Mouse (Mus musculus): ENCODE results near the gene Golm1. TPM values are rescaled to one million over a fixed set of nuclear protein-coding genes. Genes with fewer than 3 reads are reported as not detected.
A peak's percentile ranks its signal among the peaks of the same experiment; 100 is the strongest.
"Not testable (repeated sequence)": the region's sequence is repeated elsewhere in the genome, so short reads cannot be mapped to it uniquely, and the experiment has no call there.

Golm1 gene
- polyA plus RNA-seq, 1 experiment from 2014 or later = 89.8 TPM

- H3K27ac ChIP-seq (ENCODE audit: low read length); H3K9ac ChIP-seq (ENCODE audit: low read length); H3K4me2 ChIP-seq (ENCODE audit: low read depth, low read length); H3K9me3 ChIP-seq (replicated peaks; ENCODE audit: control insufficient read depth, low read length); H3K27me3 ChIP-seq (ENCODE audit: control insufficient read depth, insufficient read depth, low read length); H3K4me1 ChIP-seq (ENCODE audit: control insufficient read depth, insufficient read depth, low read length); H3K4me3 ChIP-seq (replicated peaks; ENCODE audit: low read length); H3K36me3 ChIP-seq (ENCODE audit: control insufficient read depth, insufficient read depth, low read length): not testable (repeated sequence)
- ATAC-seq (ENCODE audit: insufficient read depth, low FRiP score) = 0 out of 2 replicates have a peak, but pooled peaks have one; percentile 37
- 71% methylated on average over 1 of the region's 1 CpGs for WGBS
Measured at GRCm38 (mm10) chr13:59700137-59700536, 24.5 kb upstream of the Golm1 start.

GRCm38 (mm10) chr13:59699131-59699530 lies 23.5 kb upstream of the Golm1 start:
- 84% methylated on average over 8 of the region's 8 CpGs for WGBS
- H3K27me3 ChIP-seq (ENCODE audit: control insufficient read depth, insufficient read depth, low read length) = no peaks in the 10 kb centered on the region

GRCm38 (mm10) chr13:59695781-59696180 lies 20.2 kb upstream of the Golm1 start:
- H3K9me3 ChIP-seq (replicated peaks; ENCODE audit: control insufficient read depth, low read length) = no peaks in the 10 kb centered on the region
- H3K9ac ChIP-seq (ENCODE audit: low read length) = no peak overlapping the region
- H3K36me3 ChIP-seq (ENCODE audit: control insufficient read depth, insufficient read depth, low read length) = no peaks in the 10 kb centered on the region
- ATAC-seq (ENCODE audit: insufficient read depth, low FRiP score) = no peak
- H3K27ac ChIP-seq (ENCODE audit: low read length) = no peak overlapping the region
- H3K4me3 ChIP-seq (replicated peaks; ENCODE audit: low read length) = no peak overlapping the region
- no peaks in the 10 kb centered on the region for H3K4me1 ChIP-seq (ENCODE audit: control insufficient read depth, insufficient read depth, low read length)
- H3K4me2 ChIP-seq (ENCODE audit: low read depth, low read length) = no peak overlapping the region
- no peaks in the 10 kb centered on the region for H3K27me3 ChIP-seq (ENCODE audit: control insufficient read depth, insufficient read depth, low read length)
- 81% methylated on average over 7 of the region's 7 CpGs for WGBS

More at GRCm38 (mm10) chr13:59699131-59699530, 23.5 kb upstream of the Golm1 start:
- Histone ChIP-seq H3K4me2 (ENCODE audit: low read depth, low read length) (no peak overlapping the region), H3K36me3 (ENCODE audit: control insufficient read depth, insufficient read depth, low read length) (no peaks in the 10 kb centered on the region), H3K4me1 (ENCODE audit: control insufficient read depth, insufficient read depth, low read length) (no peaks in the 10 kb centered on the region), H3K4me3 (replicated peaks; ENCODE audit: low read length) (no peak overlapping the region), H3K9me3 (replicated peaks; ENCODE audit: control insufficient read depth, low read length) (no peaks in the 10 kb centered on the region), H3K9ac (ENCODE audit: low read length) (no peak overlapping the region), H3K27ac (ENCODE audit: low read length) (no peak overlapping the region)
- ATAC-seq (ENCODE audit: insufficient read depth, low FRiP score) = no peak

GRCm38 (mm10) chr13:59694008-59694407 lies 18.4 kb upstream of the Golm1 start, which contains the start of gene 4921517D22Rik:
4921517D22Rik (minus strand) TSS chr13:59694108.
- Histone ChIP-seq H3K9me3 (replicated peaks; ENCODE audit: control insufficient read depth, low read length) (no peaks in the 10 kb centered on the region), H3K4me2 (ENCODE audit: low read depth, low read length) (no peak within 1 kb of the TSS), H3K36me3 (ENCODE audit: control insufficient read depth, insufficient read depth, low read length) (no peaks in the 10 kb centered on the region), H3K27me3 (ENCODE audit: control insufficient read depth, insufficient read depth, low read length) (no peaks in the 10 kb centered on the region), H3K4me3 (replicated peaks; ENCODE audit: low read length) (no peak within 1 kb of the TSS), H3K27ac (ENCODE audit: low read length) (no peak within 1 kb of the TSS), H3K4me1 (ENCODE audit: control insufficient read depth, insufficient read depth, low read length) (no peaks in the 10 kb centered on the region), H3K9ac (ENCODE audit: low read length) (no peak within 1 kb of the TSS)
- WGBS = 83% methylated on average over 3 of the region's 3 CpGs
- no peak for ATAC-seq (ENCODE audit: insufficient read depth, low FRiP score)

- Histone ChIP-seq H3K4me2 (ENCODE audit: low read depth, low read length) (no peak overlapping the region), H3K27me3 (ENCODE audit: control insufficient read depth, insufficient read depth, low read length) (no peaks in the 10 kb centered on the region), H3K36me3 (ENCODE audit: control insufficient read depth, insufficient read depth, low read length) (no peaks in the 10 kb centered on the region), H3K4me1 (ENCODE audit: control insufficient read depth, insufficient read depth, low read length) (no peaks in the 10 kb centered on the region), H3K4me3 (replicated peaks; ENCODE audit: low read length) (no peak overlapping the region), H3K9ac (ENCODE audit: low read length) (no peak overlapping the region), H3K27ac (ENCODE audit: low read length) (no peak overlapping the region), H3K9me3 (replicated peaks; ENCODE audit: control insufficient read depth, low read length) (no peaks in the 10 kb centered on the region)
- no peak for ATAC-seq (ENCODE audit: insufficient read depth, low FRiP score)
- WGBS = 72% methylated on average over 10 of the region's 10 CpGs
Measured at GRCm38 (mm10) chr13:59691478-59691877, 15.9 kb upstream of the Golm1 start.

GRCm38 (mm10) chr13:59690576-59690975 lies 15.0 kb upstream of the Golm1 start:
- H3K36me3 ChIP-seq (ENCODE audit: control insufficient read depth, insufficient read depth, low read length) = no peaks in the 10 kb centered on the region
- no peak for ATAC-seq (ENCODE audit: insufficient read depth, low FRiP score)

GRCm38 (mm10) chr13:59689843-59690242 lies 14.2 kb upstream of the Golm1 start:
- H3K27me3 ChIP-seq (ENCODE audit: control insufficient read depth, insufficient read depth, low read length) = no peaks in the 10 kb centered on the region
- no peak for ATAC-seq (ENCODE audit: insufficient read depth, low FRiP score)
- H3K4me2 ChIP-seq (ENCODE audit: low read depth, low read length) = no peak overlapping the region
- no peaks in the 10 kb centered on the region for H3K9me3 ChIP-seq (replicated peaks; ENCODE audit: control insufficient read depth, low read length)
- H3K27ac ChIP-seq (ENCODE audit: low read length) = no peak overlapping the region
- H3K9ac ChIP-seq (ENCODE audit: low read length) = no peak overlapping the region
- H3K4me1 ChIP-seq (ENCODE audit: control insufficient read depth, insufficient read depth, low read length) = no peaks in the 10 kb centered on the region
- WGBS = 92% methylated on average over 3 of the region's 3 CpGs
- H3K4me3 ChIP-seq (replicated peaks; ENCODE audit: low read length) = no peak overlapping the region
- no peaks in the 10 kb centered on the region for H3K36me3 ChIP-seq (ENCODE audit: control insufficient read depth, insufficient read depth, low read length)

More at GRCm38 (mm10) chr13:59690576-59690975, 15.0 kb upstream of the Golm1 start:
- Histone ChIP-seq H3K27ac (ENCODE audit: low read length) (no peak overlapping the region), H3K27me3 (ENCODE audit: control insufficient read depth, insufficient read depth, low read length) (no peaks in the 10 kb centered on the region), H3K9ac (ENCODE audit: low read length) (no peak overlapping the region), H3K4me1 (ENCODE audit: control insufficient read depth, insufficient read depth, low read length) (no peaks in the 10 kb centered on the region), H3K4me3 (replicated peaks; ENCODE audit: low read length) (no peak overlapping the region), H3K4me2 (ENCODE audit: low read depth, low read length) (no peak overlapping the region), H3K9me3 (replicated peaks; ENCODE audit: control insufficient read depth, low read length) (no peaks in the 10 kb centered on the region)
- WGBS = 79% methylated on average over 7 of the region's 7 CpGs

- H3K27ac ChIP-seq (ENCODE audit: low read length) = no peak overlapping the region
- no peaks in the 10 kb centered on the region for H3K4me1 ChIP-seq (ENCODE audit: control insufficient read depth, insufficient read depth, low read length)
- H3K4me2 ChIP-seq (ENCODE audit: low read depth, low read length) = no peak overlapping the region
- 85% methylated on average over 9 of the region's 9 CpGs for WGBS
- no peak overlapping the region for H3K4me3 ChIP-seq (replicated peaks; ENCODE audit: low read length)
- no peaks in the 10 kb centered on the region for H3K9me3 ChIP-seq (replicated peaks; ENCODE audit: control insufficient read depth, low read length)
- no peaks in the 10 kb centered on the region for H3K36me3 ChIP-seq (ENCODE audit: control insufficient read depth, insufficient read depth, low read length)
- H3K27me3 ChIP-seq (ENCODE audit: control insufficient read depth, insufficient read depth, low read length) = no peaks in the 10 kb centered on the region
- H3K9ac ChIP-seq (ENCODE audit: low read length) = no peak overlapping the region
- no peak for ATAC-seq (ENCODE audit: insufficient read depth, low FRiP score)
Measured at GRCm38 (mm10) chr13:59689313-59689712, 13.7 kb upstream of the Golm1 start.

GRCm38 (mm10) chr13:59688338-59688770 lies 12.7 kb upstream of the Golm1 start:
- no peak overlapping the region for H3K27ac ChIP-seq (ENCODE audit: low read length)
- H3K36me3 ChIP-seq (ENCODE audit: control insufficient read depth, insufficient read depth, low read length) = no peaks in the 10 kb centered on the region
- H3K4me1 ChIP-seq (ENCODE audit: control insufficient read depth, insufficient read depth, low read length) = no peaks in the 10 kb centered on the region
- no peak for ATAC-seq (ENCODE audit: insufficient read depth, low FRiP score)
- H3K9me3 ChIP-seq (replicated peaks; ENCODE audit: control insufficient read depth, low read length) = no peaks in the 10 kb centered on the region
- H3K27me3 ChIP-seq (ENCODE audit: control insufficient read depth, insufficient read depth, low read length) = no peaks in the 10 kb centered on the region
- WGBS = 66% methylated on average over 13 of the region's 13 CpGs
- no peak overlapping the region for H3K4me2 ChIP-seq (ENCODE audit: low read depth, low read length)
- no peak overlapping the region for H3K4me3 ChIP-seq (replicated peaks; ENCODE audit: low read length)
- no peak overlapping the region for H3K9ac ChIP-seq (ENCODE audit: low read length)

- WGBS = 81% methylated on average over 3 of the region's 3 CpGs
- H3K4me3 ChIP-seq (replicated peaks; ENCODE audit: low read length) = no peak overlapping the region
Measured at GRCm38 (mm10) chr13:59685236-59685635, 9.6 kb upstream of the Golm1 start.

More at GRCm38 (mm10) chr13:59685236-59685635, 9.6 kb upstream of the Golm1 start:
- Histone ChIP-seq H3K4me2 (ENCODE audit: low read depth, low read length) (no peak overlapping the region), H3K9ac (ENCODE audit: low read length) (no peak overlapping the region), H3K36me3 (ENCODE audit: control insufficient read depth, insufficient read depth, low read length) (no peaks in the 10 kb centered on the region), H3K27ac (ENCODE audit: low read length) (no peak overlapping the region), H3K9me3 (replicated peaks; ENCODE audit: control insufficient read depth, low read length) (no peaks in the 10 kb centered on the region), H3K27me3 (ENCODE audit: control insufficient read depth, insufficient read depth, low read length) (no peaks in the 10 kb centered on the region), H3K4me1 (ENCODE audit: control insufficient read depth, insufficient read depth, low read length) (no peaks in the 10 kb centered on the region)
- ATAC-seq (ENCODE audit: insufficient read depth, low FRiP score) = no peak

Measured in stomach, embryonic 16.5 days (tissue).